Mouse (Mus musculus): Measurements from ENCODE around the gene Htr2a. TPM values are rescaled to one million over a fixed set of nuclear protein-coding genes. Genes with fewer than 3 reads are reported as not detected.

Gene Htr2a
- polyA plus RNA-seq, 1 experiment from 2014 or later = 3.5 TPM

DNA sequence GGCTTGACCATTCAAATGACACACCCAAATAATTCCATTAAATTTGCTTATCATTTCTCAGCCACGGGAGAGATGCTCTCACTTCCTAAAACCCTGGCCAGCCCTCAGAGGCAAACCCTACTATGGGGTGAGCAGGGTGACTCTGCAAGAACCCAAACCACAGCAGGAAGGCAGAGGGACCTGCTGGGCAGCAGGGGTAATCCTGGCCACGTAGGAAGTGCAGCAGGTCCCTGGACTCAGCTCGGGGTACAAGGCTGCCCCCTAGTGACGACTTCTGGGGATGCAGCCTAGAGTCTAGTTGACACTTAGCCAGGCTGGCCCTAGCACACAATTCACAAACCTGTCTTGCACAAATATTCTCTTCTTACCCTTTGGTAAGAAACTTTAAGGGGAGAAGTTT is 2.7 kb downstream of the Htr2a start:
- Histone ChIP-seq H3K4me2 (ENCODE audit: low read length) (peak overlapping the region; percentile 89), H3K27me3 (ENCODE audit: control insufficient read depth, insufficient read depth, low read depth, low read length) (no peaks in the 10 kb centered on the region), H3K36me3 (ENCODE audit: control insufficient read depth, insufficient read depth, low read length) (no peaks in the 10 kb centered on the region), H3K4me1 (ENCODE audit: control insufficient read depth, insufficient read depth, low read length) (peaks cover 11% of the 10 kb centered on the region; the same call in 1 of the 2 replicates), H3K9me3 (replicated peaks; ENCODE audit: control insufficient read depth, low read length, poor library complexity, severe bottlenecking) (no peaks in the 10 kb centered on the region), H3K27ac (ENCODE audit: low read length) (no peak overlapping the region), H3K9ac (ENCODE audit: low read depth, low read length) (0 out of 2 replicates have a peak overlapping the region, but pooled peaks have one; percentile 8), H3K4me3 (ENCODE audit: low read depth, low read length) (peak overlapping the region; percentile 44)
- peak; percentile 57; the same call in 1 of the 2 replicates for ATAC-seq
- 0% methylated on average over 4 of the region's 4 CpGs for WGBS

DNA sequence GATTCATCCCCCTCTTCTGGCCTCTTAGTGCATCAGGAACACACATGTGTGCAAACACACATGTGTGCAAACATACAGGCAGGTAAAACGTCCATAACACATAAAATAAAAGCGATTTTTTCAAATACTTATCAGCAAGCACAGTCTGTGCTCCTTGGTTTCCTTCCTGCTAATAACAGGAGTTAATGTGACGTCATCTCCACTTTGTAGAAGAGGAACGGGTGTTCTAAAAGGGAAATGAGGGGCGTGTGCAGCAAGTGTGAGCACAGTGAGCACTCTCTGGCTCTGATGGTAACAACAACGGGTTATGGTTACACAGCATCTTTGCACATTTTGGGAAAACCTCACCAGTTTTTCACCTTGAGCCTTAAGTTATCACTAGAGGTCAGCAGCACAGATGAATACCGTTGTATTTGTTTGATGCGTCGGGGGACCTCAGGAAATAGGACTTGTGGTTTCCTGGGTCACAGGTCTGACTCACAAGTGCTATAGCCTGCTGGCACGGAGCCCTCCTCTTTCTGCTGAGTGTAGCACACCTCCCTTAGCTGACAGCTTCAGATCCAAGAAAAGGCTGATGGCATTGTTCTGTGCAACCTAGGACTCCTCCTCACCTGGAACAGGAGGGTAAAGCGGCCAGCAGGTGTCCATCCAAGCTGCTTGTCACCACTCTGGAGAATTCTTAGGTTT is 5.6 kb downstream of the Htr2a start:
- ATAC-seq = no peak
- WGBS = 81% methylated on average over 11 of the region's 11 CpGs

DNA sequence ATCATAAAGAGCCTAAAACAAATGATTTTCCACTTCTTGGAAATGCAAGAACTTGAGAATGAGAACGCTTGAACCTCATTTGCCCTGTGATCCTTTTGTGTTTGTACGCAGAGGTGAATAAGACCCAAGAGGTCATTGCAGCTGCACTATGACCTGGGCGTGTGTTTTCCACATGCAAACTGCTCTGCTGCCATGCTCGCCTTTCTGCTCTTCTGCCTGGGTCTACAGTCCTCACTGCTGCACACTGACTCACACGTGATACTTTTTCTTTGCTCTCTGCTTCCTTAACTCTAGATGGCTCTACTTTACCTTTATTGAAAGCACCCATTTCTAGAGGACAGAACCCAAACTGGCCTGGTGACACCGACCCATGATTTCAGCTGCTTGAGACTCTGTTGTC is 9.4 kb downstream of the Htr2a start:
- Histone ChIP-seq H3K27ac (ENCODE audit: low read length) (no peak overlapping the region), H3K27me3 (ENCODE audit: control insufficient read depth, insufficient read depth, low read depth, low read length) (no peaks in the 10 kb centered on the region), H3K4me3 (ENCODE audit: low read depth, low read length) (no peak overlapping the region), H3K4me2 (ENCODE audit: low read length) (no peak overlapping the region), H3K9me3 (replicated peaks; ENCODE audit: control insufficient read depth, low read length, poor library complexity, severe bottlenecking) (no peaks in the 10 kb centered on the region), H3K9ac (ENCODE audit: low read depth, low read length) (no peak overlapping the region), H3K4me1 (ENCODE audit: control insufficient read depth, insufficient read depth, low read length) (no peaks in the 10 kb centered on the region), H3K36me3 (ENCODE audit: control insufficient read depth, insufficient read depth, low read length) (no peaks in the 10 kb centered on the region)
- ATAC-seq = no peak
- WGBS = 89% methylated on average over 6 of the region's 6 CpGs

More for the DNA sequence above, 5.6 kb downstream of the Htr2a start:
- H3K4me1 ChIP-seq (ENCODE audit: control insufficient read depth, insufficient read depth, low read length) = peaks cover 5% of the 10 kb centered on the region; the same call in 1 of the 2 replicates
- no peak overlapping the region for H3K4me2 ChIP-seq (ENCODE audit: low read length)
- H3K27ac ChIP-seq (ENCODE audit: low read length) = no peak overlapping the region
- H3K27me3 ChIP-seq (ENCODE audit: control insufficient read depth, insufficient read depth, low read depth, low read length) = no peaks in the 10 kb centered on the region
- no peaks in the 10 kb centered on the region for H3K9me3 ChIP-seq (replicated peaks; ENCODE audit: control insufficient read depth, low read length, poor library complexity, severe bottlenecking)
- no peak overlapping the region for H3K9ac ChIP-seq (ENCODE audit: low read depth, low read length)
- H3K36me3 ChIP-seq (ENCODE audit: control insufficient read depth, insufficient read depth, low read length) = no peaks in the 10 kb centered on the region
- no peak overlapping the region for H3K4me3 ChIP-seq (ENCODE audit: low read depth, low read length)

DNA sequence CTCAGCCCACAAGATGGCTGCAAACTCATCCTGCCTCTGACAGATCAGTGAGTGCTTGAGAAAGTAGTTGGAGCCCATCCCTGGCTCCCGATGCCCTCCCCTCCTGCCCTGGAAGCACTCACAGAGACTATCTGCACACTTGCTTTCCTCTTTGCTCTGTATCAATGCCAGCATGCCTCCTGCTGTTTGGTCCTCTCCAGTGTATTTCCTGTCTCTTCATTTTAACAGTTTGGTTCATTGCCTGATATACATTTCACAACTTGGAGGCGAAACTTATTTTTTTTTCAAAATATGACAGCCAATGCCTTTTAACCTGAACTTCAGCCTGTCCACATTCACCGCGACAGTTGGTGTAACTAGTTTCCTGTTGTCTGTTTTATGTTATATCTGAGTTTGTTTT is 11.0 kb downstream of the Htr2a start:
- no peak overlapping the region for H3K27ac ChIP-seq (ENCODE audit: low read length)
- H3K27me3 ChIP-seq (ENCODE audit: control insufficient read depth, insufficient read depth, low read depth, low read length) = no peaks in the 10 kb centered on the region
- no peak overlapping the region for H3K9ac ChIP-seq (ENCODE audit: low read depth, low read length)
- H3K4me2 ChIP-seq (ENCODE audit: low read length) = no peak overlapping the region
- H3K4me3 ChIP-seq (ENCODE audit: low read depth, low read length) = no peak overlapping the region
- H3K4me1 ChIP-seq (ENCODE audit: control insufficient read depth, insufficient read depth, low read length) = no peaks in the 10 kb centered on the region
- no peaks in the 10 kb centered on the region for H3K36me3 ChIP-seq (ENCODE audit: control insufficient read depth, insufficient read depth, low read length)
- no peaks in the 10 kb centered on the region for H3K9me3 ChIP-seq (replicated peaks; ENCODE audit: control insufficient read depth, low read length, poor library complexity, severe bottlenecking)
- WGBS = 92% methylated on average over 4 of the region's 4 CpGs
- ATAC-seq = no peak

DNA sequence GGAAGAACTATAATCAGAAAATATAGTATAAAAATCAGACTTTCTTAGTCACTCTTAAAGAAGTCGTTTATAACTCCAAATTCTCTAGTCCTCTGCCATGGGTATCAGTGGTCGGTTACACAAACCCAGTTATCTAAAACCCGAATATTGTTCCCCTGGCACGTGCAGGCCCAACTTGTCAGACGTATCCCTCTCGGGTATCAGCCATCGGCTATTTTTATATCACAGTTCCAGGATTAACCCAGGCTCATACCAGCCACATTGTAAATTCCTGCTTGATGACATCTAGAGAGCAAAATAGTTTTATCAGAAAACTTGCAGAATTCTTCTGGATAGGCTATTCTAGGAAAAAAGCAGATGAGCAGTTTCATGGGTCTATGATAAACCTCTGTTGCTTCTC is 16.6 kb downstream of the Htr2a start:
- WGBS = 87% methylated on average over 7 of the region's 7 CpGs
- Histone ChIP-seq H3K27ac (ENCODE audit: low read length) (no peak overlapping the region), H3K9ac (ENCODE audit: low read depth, low read length) (no peak overlapping the region), H3K36me3 (ENCODE audit: control insufficient read depth, insufficient read depth, low read length) (no peaks in the 10 kb centered on the region), H3K4me1 (ENCODE audit: control insufficient read depth, insufficient read depth, low read length) (no peaks in the 10 kb centered on the region; the same call in 1 of the 2 replicates), H3K27me3 (ENCODE audit: control insufficient read depth, insufficient read depth, low read depth, low read length) (no peaks in the 10 kb centered on the region), H3K4me2 (ENCODE audit: low read length) (no peak overlapping the region), H3K9me3 (replicated peaks; ENCODE audit: control insufficient read depth, low read length, poor library complexity, severe bottlenecking) (no peaks in the 10 kb centered on the region), H3K4me3 (ENCODE audit: low read depth, low read length) (no peak overlapping the region)
- ATAC-seq = no peak

DNA sequence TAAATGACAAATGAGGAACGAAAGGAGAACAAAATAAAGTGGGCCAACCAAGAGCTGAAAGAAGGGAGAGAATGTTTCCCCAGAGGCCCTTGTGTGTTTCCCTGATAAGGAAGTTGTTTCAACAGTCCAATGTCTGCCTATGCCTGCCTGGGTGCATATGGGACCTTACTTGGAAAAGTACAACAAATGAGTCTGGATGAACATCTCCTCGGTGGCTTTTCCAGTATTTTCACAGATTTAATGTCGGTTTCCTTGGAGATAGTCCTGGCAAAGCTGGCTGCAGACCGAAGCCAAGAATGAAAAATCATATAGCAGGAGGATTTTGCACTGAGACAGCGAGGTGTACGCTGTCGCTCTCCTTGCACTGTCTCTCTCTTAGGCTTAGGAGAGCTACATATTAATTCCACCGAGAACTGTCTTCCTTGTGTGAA is 18.8 kb downstream of the Htr2a start:
- Histone ChIP-seq H3K36me3 (ENCODE audit: control insufficient read depth, insufficient read depth, low read length) (no peaks in the 10 kb centered on the region), H3K4me1 (ENCODE audit: control insufficient read depth, insufficient read depth, low read length) (no peaks in the 10 kb centered on the region; the same call in 1 of the 2 replicates), H3K9ac (ENCODE audit: low read depth, low read length) (no peak overlapping the region), H3K27me3 (ENCODE audit: control insufficient read depth, insufficient read depth, low read depth, low read length) (no peaks in the 10 kb centered on the region), H3K9me3 (replicated peaks; ENCODE audit: control insufficient read depth, low read length, poor library complexity, severe bottlenecking) (no peaks in the 10 kb centered on the region), H3K4me3 (ENCODE audit: low read depth, low read length) (no peak overlapping the region), H3K4me2 (ENCODE audit: low read length) (no peak overlapping the region), H3K27ac (ENCODE audit: low read length) (no peak overlapping the region)
- no peak for ATAC-seq
- WGBS = 76% methylated on average over 8 of the region's 8 CpGs

DNA sequence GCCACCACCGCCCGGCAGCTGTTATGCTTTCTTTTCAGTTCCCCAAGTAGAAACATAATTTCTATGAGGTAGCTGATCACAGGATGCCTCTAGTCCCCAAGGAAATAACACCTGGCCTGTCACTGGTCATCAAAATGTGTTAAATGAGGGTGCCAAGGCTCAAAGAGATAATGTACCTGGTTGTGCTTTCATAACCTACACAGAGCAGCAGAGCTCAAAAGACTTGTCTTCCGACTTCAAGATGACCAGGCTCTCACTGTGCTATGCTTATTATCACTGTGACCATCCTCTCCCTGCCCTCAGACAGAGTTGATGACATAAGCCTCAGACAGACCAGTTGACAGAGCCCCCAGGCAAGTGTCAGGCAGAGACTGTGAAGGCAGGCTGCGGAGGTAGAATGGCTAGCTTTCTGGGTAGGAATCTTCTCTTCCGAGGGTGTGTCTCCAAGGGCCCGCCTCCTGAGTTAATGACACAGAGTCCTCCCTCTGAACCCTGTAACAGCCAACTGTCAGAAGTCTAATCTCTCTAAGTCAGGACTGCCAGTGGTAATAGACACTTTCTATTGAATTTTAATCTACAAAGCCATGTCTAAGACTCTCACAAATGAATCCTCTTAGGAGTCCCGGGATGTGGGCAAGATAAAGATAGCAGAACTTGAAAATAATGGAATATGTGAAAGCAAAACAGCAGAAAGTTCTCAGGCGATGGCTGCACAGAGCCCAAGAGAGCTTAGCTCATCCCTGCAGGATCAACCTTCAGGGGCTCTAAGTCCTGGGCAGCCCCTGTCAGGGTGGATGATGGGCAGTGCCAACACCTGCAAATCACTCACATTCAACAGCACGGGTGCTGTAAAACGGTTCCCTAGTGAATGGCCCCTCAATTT is 31.7 kb downstream of the Htr2a start:
- Histone ChIP-seq H3K4me1 (ENCODE audit: control insufficient read depth, insufficient read depth, low read length) (no peaks in the 10 kb centered on the region), H3K27me3 (ENCODE audit: control insufficient read depth, insufficient read depth, low read depth, low read length) (no peaks in the 10 kb centered on the region), H3K27ac (ENCODE audit: low read length) (no peak overlapping the region), H3K9me3 (replicated peaks; ENCODE audit: control insufficient read depth, low read length, poor library complexity, severe bottlenecking) (no peaks in the 10 kb centered on the region), H3K4me3 (ENCODE audit: low read depth, low read length) (no peak overlapping the region), H3K36me3 (ENCODE audit: control insufficient read depth, insufficient read depth, low read length) (no peaks in the 10 kb centered on the region), H3K4me2 (ENCODE audit: low read length) (no peak overlapping the region), H3K9ac (ENCODE audit: low read depth, low read length) (no peak overlapping the region)
- ATAC-seq = peak; percentile 48
- 71% methylated on average over 10 of the region's 10 CpGs for WGBS

DNA sequence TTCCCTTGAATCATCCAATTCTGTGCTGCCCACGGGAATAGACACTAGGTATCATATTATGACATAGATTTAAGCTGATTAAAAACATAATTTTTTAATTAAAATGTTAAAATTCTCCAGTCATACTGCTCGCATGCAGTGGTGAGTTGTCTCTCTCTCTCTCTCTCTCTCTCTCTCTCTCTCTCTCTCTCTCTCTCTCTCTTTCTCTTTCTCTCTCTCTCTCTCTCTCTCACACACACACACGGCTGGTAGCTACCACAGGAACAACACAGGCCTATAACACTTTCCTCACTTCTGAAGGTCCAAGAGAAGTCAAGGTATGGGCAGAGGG is 32.3 kb downstream of the Htr2a start:
- Histone ChIP-seq H3K36me3 (ENCODE audit: control insufficient read depth, insufficient read depth, low read length) (no peaks in the 10 kb centered on the region), H3K9ac (ENCODE audit: low read depth, low read length) (no peak overlapping the region), H3K4me1 (ENCODE audit: control insufficient read depth, insufficient read depth, low read length) (no peaks in the 10 kb centered on the region), H3K27me3 (ENCODE audit: control insufficient read depth, insufficient read depth, low read depth, low read length) (no peaks in the 10 kb centered on the region), H3K4me3 (ENCODE audit: low read depth, low read length) (no peak overlapping the region), H3K9me3 (replicated peaks; ENCODE audit: control insufficient read depth, low read length, poor library complexity, severe bottlenecking) (no peaks in the 10 kb centered on the region), H3K27ac (ENCODE audit: low read length) (no peak overlapping the region), H3K4me2 (ENCODE audit: low read length) (no peak overlapping the region)
- WGBS = 71% methylated on average over 3 of the region's 3 CpGs
- ATAC-seq = no peak

DNA sequence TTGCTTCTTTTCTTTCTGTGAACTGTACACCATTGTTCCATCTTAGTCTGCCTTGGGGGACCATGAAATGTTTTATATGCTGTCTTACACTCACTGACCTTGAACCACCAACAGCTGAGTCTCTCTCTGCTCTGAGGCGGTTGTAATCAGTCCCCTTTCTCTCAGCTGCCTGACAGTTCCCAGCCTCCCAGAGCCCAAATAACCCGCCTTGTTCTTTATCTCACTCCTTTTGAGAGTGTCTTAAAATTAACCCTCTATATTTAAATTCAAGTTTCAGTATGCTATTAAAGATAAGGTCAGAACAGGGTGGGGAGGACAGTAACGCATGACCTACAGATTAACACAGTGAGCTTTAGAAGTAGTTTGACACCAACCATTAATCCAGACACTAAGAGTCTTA is 32.9 kb downstream of the Htr2a start:
- WGBS = 74% methylated on average over 3 of the region's 3 CpGs
- no peak overlapping the region for H3K9ac ChIP-seq (ENCODE audit: low read depth, low read length)
- no peaks in the 10 kb centered on the region for H3K9me3 ChIP-seq (replicated peaks; ENCODE audit: control insufficient read depth, low read length, poor library complexity, severe bottlenecking)
- H3K4me3 ChIP-seq (ENCODE audit: low read depth, low read length) = no peak overlapping the region
- H3K4me2 ChIP-seq (ENCODE audit: low read length) = no peak overlapping the region
- no peaks in the 10 kb centered on the region for H3K27me3 ChIP-seq (ENCODE audit: control insufficient read depth, insufficient read depth, low read depth, low read length)
- no peaks in the 10 kb centered on the region for H3K4me1 ChIP-seq (ENCODE audit: control insufficient read depth, insufficient read depth, low read length)
- ATAC-seq = no peak
- H3K27ac ChIP-seq (ENCODE audit: low read length) = no peak overlapping the region
- H3K36me3 ChIP-seq (ENCODE audit: control insufficient read depth, insufficient read depth, low read length) = no peaks in the 10 kb centered on the region
